Mouse (Mus musculus) hindbrain, embryonic 12.5 days (tissue): ENCODE results near the gene Gabpb2. TPM values are rescaled to one million over a fixed set of nuclear protein-coding genes. Genes with fewer than 3 reads are reported as not detected.

Source experiments
- ATAC-seq: fragments of 200-750 bp; cut with Nextera tagmentation; 2 replicates; pipeline ENCODE4 v1.8.0; 2017; ENCODE audit warnings: moderate TSS enrichment; ENCODE audit not compliant: low FRiP score
- H3K27ac ChIP-seq: fragments of 300-500 bp; sonication (generic); 2 replicates; pipeline ENCODE4 v1.5.1; 2016; ENCODE audit warnings: mild to moderate bottlenecking
- H3K27me3 ChIP-seq: fragments of 300-500 bp; sonication (generic); 2 replicates; pipeline ENCODE4 v1.6.1; 2016; ENCODE audit warnings: mild to moderate bottlenecking
- H3K36me3 ChIP-seq: fragments of 300-500 bp; sonication (generic); 2 replicates; pipeline ENCODE4 v1.6.1; 2016; ENCODE audit warnings: mild to moderate bottlenecking
- H3K4me1 ChIP-seq: fragments of 300-500 bp; sonication (generic); 2 replicates; pipeline ENCODE4 v1.6.1; 2016
- H3K4me2 ChIP-seq: fragments of 300-500 bp; sonication (generic); replicated peaks from 2 replicates; pipeline ENCODE4 v1.6.1; 2016; ENCODE audit warnings: mild to moderate bottlenecking
- H3K4me3 ChIP-seq: fragments of 300-500 bp; sonication (generic); 2 replicates; pipeline ENCODE4 v1.5.1; 2016; ENCODE audit warnings: mild to moderate bottlenecking
- H3K9ac ChIP-seq: fragments of 300-500 bp; sonication (generic); 2 replicates; pipeline ENCODE4 v1.6.1; 2016; ENCODE audit warnings: mild to moderate bottlenecking, moderate library complexity
- H3K9me3 ChIP-seq: fragments of 300-500 bp; sonication (generic); replicated peaks from 2 replicates; pipeline ENCODE4 v1.6.1; 2016; ENCODE audit warnings: mild to moderate bottlenecking
- WGBS: fragments of 180-500 bp; shearing (Covaris S2); methylation state at CpG from one replicate; pipeline ENCODE4 v1.1.7; 2016; 5-methylcytosine and 5-hydroxymethylcytosine counted together
- polyA plus RNA-seq: library from polyadenylated mRNA; unstranded; fragments of >200 nt; fragmentation: Nextera tagmentation; extraction: Ambion mirVana; gene quantifications from 2 replicates; pipeline ENCODE4 v1.2.1, GENCODE M21; 2016

The Gabpb2 gene
- polyA plus RNA-seq, 1 experiment from 2014 or later, result 10.8 TPM

- ATAC-seq, result no peak
- Histone ChIP-seq H3K9ac (no peak overlapping the region), H3K9me3 (no peaks in the 10 kb centered on the region), H3K27me3 (no peaks in the 10 kb centered on the region), H3K4me1 (no peaks in the 10 kb centered on the region), H3K36me3 (peaks cover 37% of the 10 kb centered on the region), H3K27ac (no peak overlapping the region), H3K4me3 (no peak overlapping the region), H3K4me2 (no peak overlapping the region)
- WGBS, result 67% methylated on average over 2 of the region's 2 CpGs
These were observed 7.1 kb downstream of the Gabpb2 start for GRCm38 (mm10) chr3:95210585-95210984.

GRCm38 (mm10) chr3:95208286-95208685 is 9.4 kb downstream of the Gabpb2 start:
- Histone ChIP-seq H3K27ac (no peak overlapping the region), H3K36me3 (peaks cover 47% of the 10 kb centered on the region), H3K9ac (no peak overlapping the region), H3K9me3 (no peaks in the 10 kb centered on the region), H3K4me3 (no peak overlapping the region), H3K4me1 (no peaks in the 10 kb centered on the region), H3K4me2 (no peak overlapping the region), H3K27me3 (no peaks in the 10 kb centered on the region)
- no peak for ATAC-seq
- 89% methylated on average over 4 of the region's 4 CpGs for WGBS

- H3K4me1 ChIP-seq, result no peaks in the 10 kb centered on the region
- H3K36me3 ChIP-seq, result peaks cover 79% of the 10 kb centered on the region
- WGBS, result 94% methylated on average over 6 of the region's 6 CpGs
- no peak overlapping the region for H3K9ac ChIP-seq
- H3K9me3 ChIP-seq, result no peaks in the 10 kb centered on the region
- no peak overlapping the region for H3K27ac ChIP-seq
- no peaks in the 10 kb centered on the region for H3K27me3 ChIP-seq
- H3K4me3 ChIP-seq, result no peak overlapping the region
- no peak for ATAC-seq
- no peak overlapping the region for H3K4me2 ChIP-seq
These were observed 13.8 kb downstream of the Gabpb2 start for GRCm38 (mm10) chr3:95203880-95204279.

- no peak overlapping the region for H3K4me3 ChIP-seq
- 95% methylated on average over 2 of the region's 2 CpGs for WGBS
- H3K9ac ChIP-seq, result no peak overlapping the region
- no peak for ATAC-seq
- H3K27ac ChIP-seq, result no peak overlapping the region
- no peak overlapping the region for H3K4me2 ChIP-seq
- no peaks in the 10 kb centered on the region for H3K4me1 ChIP-seq
- H3K27me3 ChIP-seq, result no peaks in the 10 kb centered on the region
- no peaks in the 10 kb centered on the region for H3K9me3 ChIP-seq
- peaks cover 75% of the 10 kb centered on the region for H3K36me3 ChIP-seq
These were observed 17.2 kb downstream of the Gabpb2 start for GRCm38 (mm10) chr3:95200562-95200961.

- H3K36me3 ChIP-seq, result peaks cover 72% of the 10 kb centered on the region
- no peak overlapping the region for H3K4me2 ChIP-seq
- H3K9ac ChIP-seq, result no peak overlapping the region
- no peak overlapping the region for H3K4me3 ChIP-seq
- H3K4me1 ChIP-seq, result no peaks in the 10 kb centered on the region
- H3K27ac ChIP-seq, result no peak overlapping the region
- 85% methylated on average over 7 of the region's 7 CpGs for WGBS
- H3K9me3 ChIP-seq, result no peaks in the 10 kb centered on the region
- H3K27me3 ChIP-seq, result no peaks in the 10 kb centered on the region
- ATAC-seq, result no peak
These were observed 17.6 kb downstream of the Gabpb2 start for GRCm38 (mm10) chr3:95200132-95200531.

- Histone ChIP-seq H3K27ac (no peak overlapping the region), H3K9me3 (no peaks in the 10 kb centered on the region), H3K27me3 (no peaks in the 10 kb centered on the region), H3K4me3 (no peak overlapping the region), H3K9ac (no peak overlapping the region), H3K36me3 (peaks cover 70% of the 10 kb centered on the region), H3K4me2 (no peak overlapping the region), H3K4me1 (no peaks in the 10 kb centered on the region)
- no peak for ATAC-seq
- 79% methylated on average over 1 of the region's 1 CpGs for WGBS
These were observed 18.6 kb downstream of the Gabpb2 start for GRCm38 (mm10) chr3:95199101-95199500.

- Histone ChIP-seq H3K4me1 (no peaks in the 10 kb centered on the region), H3K9me3 (no peaks in the 10 kb centered on the region), H3K4me3 (no peak overlapping the region), H3K9ac (no peak overlapping the region), H3K27me3 (no peaks in the 10 kb centered on the region), H3K27ac (no peak overlapping the region), H3K4me2 (no peak overlapping the region), H3K36me3 (peaks cover 60% of the 10 kb centered on the region)
- WGBS, result 92% methylated on average over 2 of the region's 2 CpGs
- ATAC-seq, result no peak
These were observed 21.9 kb downstream of the Gabpb2 start for GRCm38 (mm10) chr3:95195772-95196171.

GRCm38 (mm10) chr3:95194721-95195135 is 23.0 kb downstream of the Gabpb2 start:
- Histone ChIP-seq H3K4me3 (no peak overlapping the region), H3K27ac (no peak overlapping the region), H3K9me3 (no peaks in the 10 kb centered on the region), H3K9ac (no peak overlapping the region), H3K4me2 (no peak overlapping the region), H3K27me3 (no peaks in the 10 kb centered on the region), H3K36me3 (peaks cover 58% of the 10 kb centered on the region), H3K4me1 (no peaks in the 10 kb centered on the region)
- 89% methylated on average over 6 of the region's 6 CpGs for WGBS
- ATAC-seq, result no peak

- peaks cover 63% of the 10 kb centered on the region for H3K36me3 ChIP-seq
- ATAC-seq, result no peak
- H3K9me3 ChIP-seq, result no peaks in the 10 kb centered on the region
- H3K4me3 ChIP-seq, result no peak overlapping the region
- no peaks in the 10 kb centered on the region for H3K27me3 ChIP-seq
- H3K9ac ChIP-seq, result no peak overlapping the region
- H3K4me1 ChIP-seq, result no peaks in the 10 kb centered on the region
- no peak overlapping the region for H3K4me2 ChIP-seq
- no peak overlapping the region for H3K27ac ChIP-seq
- 89% methylated on average over 6 of the region's 6 CpGs for WGBS
These were observed 30.8 kb downstream of the Gabpb2 start for GRCm38 (mm10) chr3:95186888-95187287.

- H3K9ac ChIP-seq, result no peak overlapping the region
- H3K27me3 ChIP-seq, result no peaks in the 10 kb centered on the region
- H3K27ac ChIP-seq, result no peak overlapping the region
- H3K4me2 ChIP-seq, result no peak overlapping the region
- WGBS, result 98% methylated on average over 2 of the region's 2 CpGs
- no peaks in the 10 kb centered on the region for H3K4me1 ChIP-seq
- H3K4me3 ChIP-seq, result no peak overlapping the region
- H3K36me3 ChIP-seq, result peaks cover 63% of the 10 kb centered on the region
- no peak for ATAC-seq
- H3K9me3 ChIP-seq, result no peaks in the 10 kb centered on the region
These were observed 31.6 kb downstream of the Gabpb2 start for GRCm38 (mm10) chr3:95186100-95186499.

- Histone ChIP-seq H3K36me3 (peaks cover 55% of the 10 kb centered on the region), H3K4me1 (no peaks in the 10 kb centered on the region), H3K4me3 (no peak overlapping the region), H3K9me3 (no peaks in the 10 kb centered on the region), H3K27me3 (no peaks in the 10 kb centered on the region), H3K9ac (no peak overlapping the region), H3K4me2 (no peak overlapping the region), H3K27ac (no peak overlapping the region)
- 94% methylated on average over 9 of the region's 9 CpGs for WGBS
- ATAC-seq, result no peak
These were observed 32.7 kb downstream of the Gabpb2 start for GRCm38 (mm10) chr3:95184796-95185577.

GRCm38 (mm10) chr3:95181841-95182240 is 35.9 kb downstream of the Gabpb2 start:
- H3K9ac ChIP-seq, result no peak overlapping the region
- H3K4me1 ChIP-seq, result no peaks in the 10 kb centered on the region
- no peak for ATAC-seq
- H3K36me3 ChIP-seq, result peaks cover 24% of the 10 kb centered on the region
- H3K9me3 ChIP-seq, result no peaks in the 10 kb centered on the region
- no peak overlapping the region for H3K4me2 ChIP-seq
- H3K4me3 ChIP-seq, result no peak overlapping the region
- no peak overlapping the region for H3K27ac ChIP-seq
- H3K27me3 ChIP-seq, result no peaks in the 10 kb centered on the region
- 76% methylated on average over 1 of the region's 1 CpGs for WGBS

GRCm38 (mm10) chr3:95179890-95180289 is 37.8 kb downstream of the Gabpb2 start:
- Histone ChIP-seq H3K36me3 (peaks cover 12% of the 10 kb centered on the region; the same call in 1 of the 2 replicates), H3K4me1 (no peaks in the 10 kb centered on the region), H3K9me3 (no peaks in the 10 kb centered on the region), H3K9ac (no peak overlapping the region), H3K4me3 (no peak overlapping the region), H3K27ac (no peak overlapping the region), H3K4me2 (no peak overlapping the region), H3K27me3 (no peaks in the 10 kb centered on the region)
- no peak for ATAC-seq
- 72% methylated on average over 3 of the region's 3 CpGs for WGBS
